Mouse (Mus musculus): ENCODE results near the gene Slc1a4. TPM values are rescaled to one million over a fixed set of nuclear protein-coding genes. Genes with fewer than 3 reads are reported as not detected.

The Slc1a4 gene
- polyA plus RNA-seq, 1 experiment from 2014 or later = 20.5 TPM

GRCm38 (mm10) chr11:20322366-20322765, 10.1 kb downstream of the Slc1a4 start:
- Histone ChIP-seq H3K4me3 (replicated peaks) (no peak overlapping the region), H3K27me3 (no peaks in the 10 kb centered on the region), H3K4me2 (replicated peaks) (no peak overlapping the region), H3K4me1 (peaks cover 12% of the 10 kb centered on the region), H3K36me3 (no peaks in the 10 kb centered on the region), H3K9ac (no peak overlapping the region), H3K9me3 (replicated peaks) (no peaks in the 10 kb centered on the region), H3K27ac (replicated peaks) (no peak overlapping the region)
- 65% methylated on average over 3 of the region's 3 CpGs for WGBS
- no peak for ATAC-seq (ENCODE audit: insufficient number of reproducible peaks, low FRiP score, low TSS enrichment, low read depth)

GRCm38 (mm10) chr11:20320661-20321060, 11.9 kb downstream of the Slc1a4 start:
- H3K36me3 ChIP-seq = peaks cover 4% of the 10 kb centered on the region; the same call in 1 of the 2 replicates
- H3K27me3 ChIP-seq = no peaks in the 10 kb centered on the region
- no peak overlapping the region for H3K27ac ChIP-seq (replicated peaks)
- no peak overlapping the region for H3K4me2 ChIP-seq (replicated peaks)
- no peak overlapping the region for H3K9ac ChIP-seq
- H3K9me3 ChIP-seq (replicated peaks) = no peaks in the 10 kb centered on the region
- no peak for ATAC-seq (ENCODE audit: insufficient number of reproducible peaks, low FRiP score, low TSS enrichment, low read depth)
- no peaks in the 10 kb centered on the region for H3K4me1 ChIP-seq
- WGBS = 73% methylated on average over 3 of the region's 3 CpGs
- H3K4me3 ChIP-seq (replicated peaks) = no peak overlapping the region

- H3K4me3 ChIP-seq (replicated peaks) = no peak overlapping the region
- ATAC-seq (ENCODE audit: insufficient number of reproducible peaks, low FRiP score, low TSS enrichment, low read depth) = no peak
- no peak overlapping the region for H3K9ac ChIP-seq
- no peak overlapping the region for H3K27ac ChIP-seq (replicated peaks)
- no peak overlapping the region for H3K4me2 ChIP-seq (replicated peaks)
- 67% methylated on average over 16 of the region's 16 CpGs for WGBS
- peaks cover 4% of the 10 kb centered on the region; the same call in 1 of the 2 replicates for H3K36me3 ChIP-seq
- H3K4me1 ChIP-seq = no peaks in the 10 kb centered on the region
- no peaks in the 10 kb centered on the region for H3K27me3 ChIP-seq
- no peaks in the 10 kb centered on the region for H3K9me3 ChIP-seq (replicated peaks)
These were observed 13.7 kb downstream of the Slc1a4 start for GRCm38 (mm10) chr11:20318659-20319454.

- Histone ChIP-seq H3K27ac (replicated peaks) (no peak overlapping the region), H3K9ac (no peak overlapping the region), H3K27me3 (no peaks in the 10 kb centered on the region), H3K4me1 (no peaks in the 10 kb centered on the region), H3K36me3 (peaks cover 11% of the 10 kb centered on the region; the same call in 1 of the 2 replicates), H3K4me2 (replicated peaks) (no peak overlapping the region), H3K9me3 (replicated peaks) (no peaks in the 10 kb centered on the region), H3K4me3 (replicated peaks) (no peak overlapping the region)
- 92% methylated on average over 8 of the region's 8 CpGs for WGBS
- no peak for ATAC-seq (ENCODE audit: insufficient number of reproducible peaks, low FRiP score, low TSS enrichment, low read depth)
These were observed 18.9 kb downstream of the Slc1a4 start for GRCm38 (mm10) chr11:20313576-20313975.

GRCm38 (mm10) chr11:20309044-20309443, 23.5 kb downstream of the Slc1a4 start:
- H3K4me1 ChIP-seq = no peaks in the 10 kb centered on the region
- no peaks in the 10 kb centered on the region for H3K9me3 ChIP-seq (replicated peaks)
- ATAC-seq (ENCODE audit: insufficient number of reproducible peaks, low FRiP score, low TSS enrichment, low read depth) = no peak
- H3K4me3 ChIP-seq (replicated peaks) = no peak overlapping the region
- peaks cover 35% of the 10 kb centered on the region for H3K36me3 ChIP-seq
- H3K27ac ChIP-seq (replicated peaks) = peak overlapping the region; percentile 55; the same call in 1 of the 2 replicates
- 43% methylated on average over 5 of the region's 5 CpGs for WGBS
- H3K27me3 ChIP-seq = no peaks in the 10 kb centered on the region
- H3K4me2 ChIP-seq (replicated peaks) = no peak overlapping the region
- H3K9ac ChIP-seq = no peak overlapping the region

- Histone ChIP-seq H3K4me1 (no peaks in the 10 kb centered on the region), H3K9ac (no peak overlapping the region), H3K27ac (replicated peaks) (no peak overlapping the region), H3K36me3 (peaks cover 32% of the 10 kb centered on the region), H3K4me2 (replicated peaks) (no peak overlapping the region), H3K4me3 (replicated peaks) (no peak overlapping the region), H3K9me3 (replicated peaks) (no peaks in the 10 kb centered on the region), H3K27me3 (no peaks in the 10 kb centered on the region)
- ATAC-seq (ENCODE audit: insufficient number of reproducible peaks, low FRiP score, low TSS enrichment, low read depth) = no peak
- WGBS = 88% methylated on average over 3 of the region's 3 CpGs
These were observed 25.1 kb downstream of the Slc1a4 start for GRCm38 (mm10) chr11:20307409-20307808.

GRCm38 (mm10) chr11:20305641-20306040, 26.9 kb downstream of the Slc1a4 start:
- no peaks in the 10 kb centered on the region for H3K27me3 ChIP-seq
- H3K9ac ChIP-seq = no peak overlapping the region
- H3K9me3 ChIP-seq (replicated peaks) = no peaks in the 10 kb centered on the region
- H3K4me1 ChIP-seq = no peaks in the 10 kb centered on the region
- H3K36me3 ChIP-seq = peaks cover 32% of the 10 kb centered on the region
- no peak overlapping the region for H3K27ac ChIP-seq (replicated peaks)
- 62% methylated on average over 1 of the region's 1 CpGs for WGBS
- no peak overlapping the region for H3K4me3 ChIP-seq (replicated peaks)
- no peak for ATAC-seq (ENCODE audit: insufficient number of reproducible peaks, low FRiP score, low TSS enrichment, low read depth)
- H3K4me2 ChIP-seq (replicated peaks) = no peak overlapping the region

- no peak overlapping the region for H3K4me3 ChIP-seq (replicated peaks)
- H3K27me3 ChIP-seq = no peaks in the 10 kb centered on the region
- H3K36me3 ChIP-seq = peaks cover 32% of the 10 kb centered on the region
- no peaks in the 10 kb centered on the region for H3K9me3 ChIP-seq (replicated peaks)
- H3K27ac ChIP-seq (replicated peaks) = no peak overlapping the region
- H3K4me2 ChIP-seq (replicated peaks) = no peak overlapping the region
- 77% methylated on average over 6 of the region's 6 CpGs for WGBS
- no peak for ATAC-seq (ENCODE audit: insufficient number of reproducible peaks, low FRiP score, low TSS enrichment, low read depth)
- no peaks in the 10 kb centered on the region for H3K4me1 ChIP-seq
- H3K9ac ChIP-seq = no peak overlapping the region
These were observed 28.2 kb downstream of the Slc1a4 start for GRCm38 (mm10) chr11:20304341-20304740.

- Histone ChIP-seq H3K4me3 (replicated peaks) (no peak overlapping the region), H3K27me3 (no peaks in the 10 kb centered on the region), H3K27ac (replicated peaks) (no peak overlapping the region), H3K36me3 (peaks cover 18% of the 10 kb centered on the region; the same call in 1 of the 2 replicates), H3K9ac (no peak overlapping the region), H3K9me3 (replicated peaks) (no peaks in the 10 kb centered on the region), H3K4me2 (replicated peaks) (no peak overlapping the region), H3K4me1 (no peaks in the 10 kb centered on the region)
- 58% methylated on average over 4 of the region's 4 CpGs for WGBS
- no peak for ATAC-seq (ENCODE audit: insufficient number of reproducible peaks, low FRiP score, low TSS enrichment, low read depth)
These were observed 31.2 kb downstream of the Slc1a4 start for GRCm38 (mm10) chr11:20301332-20301731.

- Histone ChIP-seq H3K9ac (no peak overlapping the region), H3K36me3 (peaks cover 16% of the 10 kb centered on the region; the same call in 1 of the 2 replicates), H3K4me3 (replicated peaks) (no peak overlapping the region), H3K27ac (replicated peaks) (no peak overlapping the region), H3K27me3 (no peaks in the 10 kb centered on the region), H3K9me3 (replicated peaks) (no peaks in the 10 kb centered on the region), H3K4me1 (no peaks in the 10 kb centered on the region), H3K4me2 (replicated peaks) (no peak overlapping the region)
- no peak for ATAC-seq (ENCODE audit: insufficient number of reproducible peaks, low FRiP score, low TSS enrichment, low read depth)
- 78% methylated on average over 6 of the region's 6 CpGs for WGBS
These were observed 31.7 kb downstream of the Slc1a4 start for GRCm38 (mm10) chr11:20300850-20301249.

- 73% methylated on average over 6 of the region's 6 CpGs for WGBS
- Histone ChIP-seq H3K27me3 (no peaks in the 10 kb centered on the region), H3K4me1 (no peaks in the 10 kb centered on the region), H3K9ac (no peak overlapping the region), H3K36me3 (peaks cover 8% of the 10 kb centered on the region; the same call in 1 of the 2 replicates), H3K27ac (replicated peaks) (no peak overlapping the region), H3K9me3 (replicated peaks) (no peaks in the 10 kb centered on the region), H3K4me3 (replicated peaks) (no peak overlapping the region), H3K4me2 (replicated peaks) (no peak overlapping the region)
- peak; percentile 24; the same call in 1 of the 2 replicates for ATAC-seq (ENCODE audit: insufficient number of reproducible peaks, low FRiP score, low TSS enrichment, low read depth)
These were observed 32.6 kb downstream of the Slc1a4 start for GRCm38 (mm10) chr11:20299900-20300299.

GRCm38 (mm10) chr11:20284463-20284862, 48.0 kb downstream of the Slc1a4 start:
- no peak overlapping the region for H3K4me2 ChIP-seq (replicated peaks)
- no peaks in the 10 kb centered on the region for H3K9me3 ChIP-seq (replicated peaks)
- H3K27me3 ChIP-seq = no peaks in the 10 kb centered on the region
- no peak overlapping the region for H3K9ac ChIP-seq
- H3K4me1 ChIP-seq = no peaks in the 10 kb centered on the region
- no peak overlapping the region for H3K27ac ChIP-seq (replicated peaks)
- 76% methylated on average over 3 of the region's 3 CpGs for WGBS
- no peaks in the 10 kb centered on the region for H3K36me3 ChIP-seq
- no peak overlapping the region for H3K4me3 ChIP-seq (replicated peaks)
- no peak for ATAC-seq (ENCODE audit: insufficient number of reproducible peaks, low FRiP score, low TSS enrichment, low read depth)
